Mouse (Mus musculus) lung, postnatal 0 days (tissue): ENCODE measurements at regions not wholly inside any gene's neighbourhood (a gene's known extent, or its start where the extent isn't known, plus 50 kb on each side); places are given as distances from the start of the nearest gene placed in this dataset.

ENCODE experiments used
- ATAC-seq: fragments of 200-750 bp; cut with Nextera tagmentation; 2 replicates; pipeline ENCODE4 v1.8.0; 2017; ENCODE audit warnings: moderate library complexity
- DNase-seq: peaks from one replicate; pipeline ENCODE4 v3.0.0-alpha.2; 2016; ENCODE audit warnings: low spot score
- H3K27ac ChIP-seq: fragments of 300-500 bp; sonication (generic); 2 replicates; pipeline ENCODE4 v1.5.1; 2014; ENCODE audit warnings: antibody characterized with exemption, mild to moderate bottlenecking, low read length, mixed read lengths
- H3K27me3 ChIP-seq: fragments of 300-500 bp; sonication (generic); replicated peaks from 2 replicates; pipeline ENCODE4 v1.6.1; 2014; ENCODE audit warnings: low read length, mixed read lengths; ENCODE audit not compliant: insufficient read depth
- H3K36me3 ChIP-seq: fragments of 300-500 bp; sonication (generic); 2 replicates; pipeline ENCODE4 v1.6.1; 2014; ENCODE audit warnings: low read length, mixed read lengths; ENCODE audit not compliant: insufficient read depth
- H3K4me1 ChIP-seq: fragments of 300-500 bp; sonication (generic); 2 replicates; pipeline ENCODE4 v1.6.1; 2014; ENCODE audit warnings: antibody characterized with exemption, low read depth, low read length, mixed read lengths; ENCODE audit not compliant: insufficient read depth
- H3K4me2 ChIP-seq: fragments of 300-500 bp; sonication (generic); replicated peaks from 2 replicates; pipeline ENCODE4 v1.6.1; 2014; ENCODE audit warnings: low read depth, mild to moderate bottlenecking, low read length, moderate library complexity, mixed read lengths
- H3K4me3 ChIP-seq: fragments of 300-500 bp; sonication (generic); 2 replicates; pipeline ENCODE4 v1.5.1; 2014; ENCODE audit warnings: low read depth, low read length
- H3K9ac ChIP-seq: fragments of 300-500 bp; sonication (generic); replicated peaks from 2 replicates; pipeline ENCODE4 v1.6.1; 2014; ENCODE audit warnings: low read depth, mild to moderate bottlenecking
- H3K9me3 ChIP-seq: fragments of 300-500 bp; sonication (generic); 2 replicates; pipeline ENCODE4 v1.6.1; 2016; ENCODE audit warnings: low read length, mixed read lengths
- CTCF ChIP-seq: IDR thresholded peaks from 2 replicates; pipeline ENCODE4 v1.5.1; 2016; ENCODE audit warnings: antibody characterized with exemption, mild to moderate bottlenecking
- EP300 ChIP-seq: IDR thresholded peaks from 2 replicates; pipeline ENCODE4 v1.6.1; 2016; ENCODE audit warnings: antibody characterized with exemption, mild to moderate bottlenecking, control low read depth
- WGBS: fragments of 180-500 bp; shearing (Covaris S2); extraction: QIAGEN DNeasy Blood & Tissue Kit; methylation state at CpG from one replicate; pipeline ENCODE4 v1.1.7; 2014; 5-methylcytosine and 5-hydroxymethylcytosine counted together

GRCm38 (mm10) chr1:179871961-179872360 lies 68.5 kb upstream of the Ahctf1 start:
- H3K4me1 ChIP-seq, result no peaks in the 10 kb centered on the region
- H3K4me2 ChIP-seq, result no peak overlapping the region
- no peaks in the 10 kb centered on the region for H3K27me3 ChIP-seq
- no peaks in the 10 kb centered on the region for H3K36me3 ChIP-seq
- no peak overlapping the region for H3K4me3 ChIP-seq
- no peak for ATAC-seq
- DNase-seq, result no peak
- H3K9ac ChIP-seq, result no peak overlapping the region
- H3K9me3 ChIP-seq, result no peaks in the 10 kb centered on the region
- WGBS, result 86% methylated on average over 3 of the region's 3 CpGs
- H3K27ac ChIP-seq, result no peak overlapping the region
- TF ChIP-seq CTCF (no peak), EP300 (no peak)

GRCm38 (mm10) chr1:179868656-179869055 lies 65.2 kb upstream of the Ahctf1 start:
- H3K4me3 ChIP-seq, result no peak overlapping the region
- no peak for ATAC-seq
- WGBS, result 80% methylated on average over 9 of the region's 9 CpGs

DNA sequence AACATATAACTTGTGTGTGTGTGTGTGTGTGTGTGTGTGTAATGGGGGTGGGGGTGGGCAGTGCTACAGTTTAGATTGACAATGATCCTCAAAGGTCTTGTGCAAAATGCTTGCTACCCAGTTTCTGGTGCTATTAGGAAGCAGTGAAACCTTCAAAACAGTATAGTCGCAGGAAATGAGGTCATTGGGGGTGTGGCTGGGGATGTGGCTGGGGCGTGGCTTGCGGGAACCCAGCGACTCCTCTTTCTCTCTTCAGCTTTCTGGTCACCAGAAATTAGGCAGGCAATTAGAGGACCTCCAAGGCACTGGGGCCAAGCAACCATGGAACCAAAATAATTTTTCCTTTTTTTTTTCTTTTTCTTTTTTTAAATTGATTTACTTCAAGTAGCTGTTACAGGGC lies 64.0 kb upstream of the Ahctf1 start:
- no peak for ATAC-seq

More at GRCm38 (mm10) chr1:179868656-179869055, 65.2 kb upstream of the Ahctf1 start:
- Histone ChIP-seq H3K4me2 (no peak overlapping the region), H3K9ac (no peak overlapping the region), H3K27me3 (no peaks in the 10 kb centered on the region), H3K36me3 (no peaks in the 10 kb centered on the region), H3K9me3 (no peaks in the 10 kb centered on the region), H3K27ac (no peak overlapping the region), H3K4me1 (peaks cover 2% of the 10 kb centered on the region; the same call in 1 of the 2 replicates)
- TF ChIP-seq CTCF, result no peak
- no peak for TF ChIP-seq EP300
- DNase-seq, result no peak

DNA sequence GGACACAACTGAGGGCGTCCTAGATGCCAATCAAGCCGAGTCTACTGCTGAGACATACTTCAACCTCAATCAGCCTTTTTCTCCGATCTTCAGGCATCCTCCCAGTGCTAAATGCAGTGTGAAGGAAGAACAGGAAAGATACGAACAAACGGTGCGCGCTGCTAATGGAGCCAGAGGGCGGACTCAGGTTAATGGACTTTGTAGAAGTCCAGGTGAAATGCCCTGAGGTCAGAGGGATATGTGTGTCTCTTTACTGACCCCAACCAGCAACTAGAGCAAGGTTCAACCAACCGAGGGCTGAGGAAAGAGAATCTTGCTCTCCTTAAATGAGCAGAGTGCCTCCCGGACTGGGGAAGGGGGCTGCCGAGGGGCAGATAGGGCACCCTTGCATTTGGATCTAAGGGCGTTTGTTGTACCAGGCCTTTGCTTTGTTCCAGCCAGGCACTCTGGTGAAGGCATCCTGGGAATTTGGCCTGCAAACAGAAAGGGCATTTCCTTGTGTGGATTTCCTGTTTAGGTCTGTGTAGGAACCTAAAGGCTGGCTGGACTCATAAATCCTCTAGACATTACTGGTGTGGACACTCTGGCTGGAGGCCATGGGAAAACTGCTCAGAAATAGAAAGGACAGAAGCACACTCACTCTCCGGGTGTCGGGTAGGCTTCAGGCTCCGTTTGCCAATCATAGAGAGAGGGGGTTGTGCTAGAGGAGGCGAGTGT lies 62.7 kb upstream of the Ahctf1 start:
- Histone ChIP-seq H3K36me3 (no peaks in the 10 kb centered on the region), H3K27ac (peak overlapping the region; percentile 82), H3K4me2 (0 out of 2 replicates have a peak overlapping the region, but pooled peaks have one; percentile 11), H3K4me1 (peaks cover 2% of the 10 kb centered on the region; the same call in 1 of the 2 replicates), H3K9me3 (no peaks in the 10 kb centered on the region), H3K9ac (no peak overlapping the region), H3K4me3 (no peak overlapping the region), H3K27me3 (no peaks in the 10 kb centered on the region)
- DNase-seq (peak; percentile 81), ATAC-seq (peak; percentile 79)
- TF ChIP-seq CTCF (no peak), EP300 (peak; percentile 80)
- 39% methylated on average over 16 of the region's 16 CpGs for WGBS

More for the DNA sequence above, 64.0 kb upstream of the Ahctf1 start:
- Histone ChIP-seq H3K36me3 (no peaks in the 10 kb centered on the region), H3K27ac (no peak overlapping the region), H3K9ac (no peak overlapping the region), H3K4me2 (no peak overlapping the region), H3K9me3 (no peaks in the 10 kb centered on the region), H3K4me3 (no peak overlapping the region), H3K4me1 (peaks cover 2% of the 10 kb centered on the region; the same call in 1 of the 2 replicates), H3K27me3 (no peaks in the 10 kb centered on the region)
- TF ChIP-seq EP300 (no peak), CTCF (no peak)
- 87% methylated on average over 4 of the region's 4 CpGs for WGBS
- peak; percentile 37 for DNase-seq

GRCm38 (mm10) chr1:179865561-179865960 lies 62.1 kb upstream of the Ahctf1 start:
- Histone ChIP-seq H3K4me1 (peaks cover 2% of the 10 kb centered on the region; the same call in 1 of the 2 replicates), H3K36me3 (no peaks in the 10 kb centered on the region), H3K27me3 (no peaks in the 10 kb centered on the region), H3K9ac (no peak overlapping the region), H3K27ac (peak overlapping the region; percentile 82), H3K4me2 (no peak overlapping the region), H3K9me3 (no peaks in the 10 kb centered on the region), H3K4me3 (no peak overlapping the region)
- DNase-seq (peak; percentile 42), ATAC-seq (peak; percentile 35; the same call in 1 of the 2 replicates)
- TF ChIP-seq EP300, result no peak
- no peak for TF ChIP-seq CTCF
- WGBS, result 37% methylated on average over 11 of the region's 11 CpGs

GRCm38 (mm10) chr1:179864537-179865226 lies 61.2 kb upstream of the Ahctf1 start:
- Histone ChIP-seq H3K9ac (no peak overlapping the region), H3K4me3 (no peak overlapping the region), H3K4me2 (no peak overlapping the region), H3K4me1 (peaks cover 2% of the 10 kb centered on the region; the same call in 1 of the 2 replicates), H3K27me3 (no peaks in the 10 kb centered on the region), H3K27ac (no peak overlapping the region), H3K36me3 (no peaks in the 10 kb centered on the region), H3K9me3 (no peaks in the 10 kb centered on the region)
- TF ChIP-seq CTCF (no peak), EP300 (no peak)
- no peak for DNase-seq
- WGBS, result 86% methylated on average over 5 of the region's 5 CpGs
- no peak for ATAC-seq
